Mouse (Mus musculus) CD4-positive, CD25-positive, alpha-beta regulatory T cell, adult 2 months (primary cell): Measurements from ENCODE around the gene Kcns3.

ENCODE experiments used
- DNase-seq: peaks from one replicate; pipeline ENCODE4 v3.0.0-alpha.2; 2012; ENCODE audit warnings: low read depth, low spot score

The Kcns3 gene

DNA sequence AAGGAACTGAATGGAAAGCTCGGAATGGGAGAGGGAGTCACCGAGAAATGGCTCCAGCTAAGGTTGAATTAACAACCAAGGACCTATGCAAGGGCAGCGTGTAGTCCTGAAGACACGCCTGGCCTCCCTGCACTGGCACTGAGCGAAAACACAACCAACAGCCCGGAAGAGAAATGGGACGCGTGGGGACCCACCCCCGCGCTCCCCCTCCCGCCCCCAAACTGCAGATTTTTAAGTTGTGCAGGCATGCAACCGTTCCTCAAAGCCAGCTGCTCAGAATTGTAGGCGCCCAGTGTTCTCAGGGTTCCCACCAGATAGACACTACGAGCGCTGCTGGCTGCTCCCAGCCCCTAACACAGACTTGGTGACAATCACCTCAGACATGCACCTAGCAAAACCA, at the start of gene Kcns3:
Gene Kcns3 (minus strand): TSS at position 42 of the 400 bp plus-strand sequence.
- DNase-seq, result no peak

DNA sequence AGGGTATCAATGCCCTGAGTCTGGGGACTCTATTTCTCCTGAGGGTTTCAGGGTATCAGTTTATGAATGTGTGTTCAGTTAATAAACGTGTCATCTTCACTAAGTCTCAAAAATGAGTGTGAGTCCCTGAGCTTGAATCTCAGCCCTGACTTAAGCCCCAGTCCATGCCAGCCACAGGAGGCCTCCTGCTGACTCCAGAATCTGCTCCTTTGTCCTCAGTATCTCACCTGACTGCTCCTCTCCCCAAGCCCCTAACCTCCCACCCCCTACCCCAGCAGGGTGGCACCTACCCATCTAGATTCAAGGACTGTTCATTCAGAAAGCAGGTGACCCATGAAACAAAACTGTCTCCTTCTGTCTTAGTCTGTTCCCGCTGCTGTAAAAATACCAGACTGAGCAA, 47.7 kb upstream of the Kcns3 start:
- no peak for DNase-seq

DNA sequence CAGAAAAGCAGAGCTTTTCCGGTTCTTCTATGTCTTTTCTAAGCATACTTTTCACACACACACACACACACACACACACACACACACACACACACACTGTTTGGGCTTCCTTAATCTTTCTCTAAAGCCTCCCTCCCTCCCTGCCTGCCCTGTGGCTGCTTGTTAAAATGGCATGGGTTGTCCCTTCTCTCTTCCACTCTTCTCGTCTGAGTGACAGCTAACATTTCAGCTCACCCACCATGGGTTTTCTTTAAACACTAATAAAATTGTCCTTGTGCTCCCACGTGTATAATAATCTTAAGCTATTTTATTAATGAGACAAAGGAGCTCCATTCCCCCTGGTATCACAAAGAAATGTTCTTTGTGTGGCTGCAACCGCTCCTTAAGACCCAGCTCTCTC, 47.2 kb upstream of the Kcns3 start:
- DNase-seq, result peak; percentile 45

DNA sequence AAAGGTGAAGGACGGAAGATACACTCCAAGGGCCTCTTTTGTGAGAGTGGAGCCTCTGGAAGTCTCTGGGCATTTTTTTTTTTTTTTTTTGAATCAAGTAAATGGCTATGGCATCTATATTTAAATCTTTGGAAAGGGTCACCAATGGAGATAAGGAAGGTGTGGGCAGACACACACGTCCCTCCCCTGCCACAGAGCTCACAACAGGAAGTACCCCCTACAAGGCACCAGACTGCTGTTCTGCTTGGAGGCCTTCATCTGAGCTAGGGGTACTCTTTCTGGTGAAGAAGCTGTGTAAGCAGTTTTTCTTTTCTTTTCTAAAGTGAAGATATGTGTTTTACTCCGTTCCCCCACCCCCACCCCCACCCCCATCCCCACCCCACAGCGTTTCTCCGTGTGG, 46.0 kb upstream of the Kcns3 start:
- DNase-seq, result peak; percentile 31

DNA sequence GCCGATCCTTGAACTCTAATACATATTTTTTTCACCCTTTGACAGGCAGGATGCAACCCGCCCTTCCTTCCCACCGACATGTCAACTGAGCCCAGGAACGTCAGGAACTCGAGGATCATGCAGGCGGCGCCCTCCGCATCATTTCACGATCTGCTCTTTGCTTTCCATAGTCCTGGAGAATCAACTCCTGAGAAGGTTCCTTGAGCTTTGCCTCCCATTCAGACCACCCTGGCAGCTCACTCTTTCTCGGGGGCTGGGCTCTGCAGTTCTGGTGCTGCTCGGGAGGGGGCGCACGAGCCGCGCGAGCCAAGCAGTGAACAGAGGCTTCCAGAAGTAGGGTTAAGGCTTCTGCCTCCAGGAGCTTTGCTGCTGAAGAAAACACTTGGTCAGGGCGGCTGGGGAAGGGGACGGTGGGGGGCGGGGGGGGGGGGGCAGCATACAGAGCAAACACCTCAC, 45.3 kb upstream of the Kcns3 start:
- peak; percentile 87 for DNase-seq

DNA sequence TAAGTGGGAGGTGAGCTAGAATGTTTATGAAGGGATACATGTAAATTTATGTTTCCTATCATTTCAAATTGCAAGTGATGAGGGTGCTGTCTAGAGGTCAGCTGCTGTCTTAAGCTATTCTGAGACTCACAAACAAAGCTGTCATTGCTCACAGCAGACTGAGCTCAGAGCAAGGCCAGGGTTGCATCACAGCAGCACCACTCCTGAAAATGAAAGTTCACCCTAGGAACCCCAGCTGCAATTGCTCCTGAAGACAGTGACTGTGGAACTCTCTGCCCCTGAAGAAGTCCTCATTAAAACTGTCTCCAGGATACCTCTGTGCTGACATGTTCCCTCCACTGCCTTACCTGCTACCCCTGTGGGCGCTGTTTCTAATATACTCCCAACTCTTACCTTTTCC, 44.2 kb upstream of the Kcns3 start:
- DNase-seq, result no peak

DNA sequence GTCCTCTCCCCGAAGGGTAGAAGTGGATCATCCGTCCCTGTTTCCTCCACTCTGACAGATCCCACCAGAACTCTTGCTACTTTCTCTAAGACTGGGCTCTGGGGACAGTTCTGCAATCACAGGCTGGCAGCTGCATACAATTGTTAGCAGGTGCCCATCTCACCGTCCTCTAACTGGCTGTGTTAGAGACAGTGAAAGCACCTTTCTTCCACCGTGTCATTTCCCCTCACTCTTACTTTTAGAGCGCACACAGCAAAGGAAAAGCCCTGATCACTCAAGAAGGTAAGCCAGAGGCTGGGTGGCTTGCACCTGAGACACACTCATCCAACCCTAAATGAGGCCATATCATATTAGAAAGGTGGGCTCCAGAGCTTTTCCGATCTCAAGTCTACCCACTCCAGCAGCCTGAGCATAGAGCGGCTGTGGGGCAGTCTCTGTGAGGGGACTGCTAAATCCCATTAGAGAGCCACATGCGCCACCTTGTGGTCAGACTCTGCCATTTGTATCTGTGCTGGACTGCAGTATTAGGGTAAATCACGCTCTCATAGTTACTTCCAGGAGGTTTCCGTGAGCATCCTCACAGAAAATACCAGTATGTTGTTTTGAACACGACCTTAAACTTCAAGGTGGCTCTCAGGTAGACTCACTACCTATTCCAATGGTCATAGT, 27.8 kb upstream of the Kcns3 start:
- DNase-seq, result peak; percentile 84

DNA sequence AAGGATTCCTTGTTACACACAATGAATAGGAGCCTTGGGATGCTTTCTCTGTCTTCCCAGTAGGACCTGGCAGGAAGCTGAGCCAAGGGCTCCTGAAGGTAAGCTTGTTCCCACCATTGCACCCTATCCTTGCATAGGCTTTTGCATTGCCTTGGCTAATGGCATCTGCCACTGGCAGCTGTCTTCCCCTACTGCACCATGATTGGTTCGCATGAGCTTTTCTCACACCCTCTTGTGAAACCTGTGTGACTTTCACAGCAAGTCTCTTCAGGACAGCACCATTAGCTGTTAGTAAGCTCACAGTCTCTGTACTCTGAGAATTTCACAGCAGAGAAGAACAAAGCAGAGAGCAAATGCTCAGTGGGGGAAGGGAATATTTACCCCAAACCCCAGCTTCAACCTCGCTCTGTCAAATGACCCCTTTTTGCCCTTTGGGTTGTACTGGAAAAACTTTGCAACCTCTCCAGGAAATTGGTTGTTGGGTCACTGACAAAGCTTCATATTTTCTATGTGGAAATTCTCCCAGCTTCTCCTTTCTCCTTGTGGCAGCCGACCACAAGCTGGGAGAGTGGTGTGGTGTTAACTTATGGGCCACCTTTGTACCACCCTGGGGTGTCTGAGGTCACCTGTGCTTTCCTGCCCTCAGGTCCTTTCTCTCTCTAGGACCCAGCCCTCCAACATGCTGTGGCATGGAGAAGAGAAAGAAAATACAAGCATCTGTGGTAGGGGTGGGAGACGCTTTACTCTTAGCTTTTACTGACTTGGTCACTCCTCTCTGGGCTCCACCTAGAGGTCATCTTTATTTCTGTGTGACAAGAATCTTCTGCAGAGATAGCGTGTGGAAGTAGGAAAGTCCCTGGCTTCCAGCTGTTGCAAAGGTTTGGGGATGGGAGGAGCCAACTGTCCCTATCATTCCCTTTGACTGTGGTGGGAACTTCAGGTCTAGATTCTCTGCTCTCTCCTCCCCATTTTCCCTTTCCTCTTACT, 26.8 kb upstream of the Kcns3 start:
- DNase-seq, result no peak

DNA sequence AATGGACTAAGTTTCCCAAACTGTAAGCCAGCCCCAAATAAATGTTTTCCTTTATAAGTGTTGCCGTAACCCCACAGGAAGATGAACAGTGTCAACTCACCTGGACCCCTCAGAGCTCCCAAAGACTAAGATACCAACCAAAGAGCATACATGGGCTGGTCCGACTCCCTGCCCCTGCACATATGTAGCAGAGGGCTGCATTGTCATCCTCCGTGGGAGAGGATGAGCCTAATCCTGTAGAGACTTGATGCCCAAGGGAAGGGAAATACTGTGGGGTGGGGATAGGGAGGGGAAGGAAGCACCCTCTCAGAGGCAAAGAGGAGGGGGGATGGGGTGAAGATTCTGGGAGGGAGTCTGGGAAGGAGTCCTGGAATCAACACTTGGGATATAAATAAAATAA, 7.8 kb upstream of the Kcns3 start:
- DNase-seq, result no peak

DNA sequence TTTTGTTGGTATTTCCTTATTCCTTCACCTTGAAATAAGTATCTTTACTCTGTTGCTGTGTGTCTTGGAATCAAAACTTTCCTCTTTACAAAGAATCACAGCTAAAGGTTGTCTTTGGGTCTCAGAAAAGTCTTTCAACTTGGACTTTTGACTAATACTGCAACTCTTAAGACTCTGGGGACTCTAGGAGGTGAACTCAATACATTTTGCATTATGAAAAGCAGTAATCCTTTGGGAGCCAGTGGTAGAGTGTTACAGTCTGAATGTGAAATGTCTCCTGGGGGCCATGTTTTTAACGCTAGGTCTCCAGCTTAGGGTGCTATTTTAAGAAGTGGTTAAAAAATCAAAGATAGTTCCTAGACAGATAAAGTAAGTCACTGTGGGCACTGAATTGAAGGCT, 4.3 kb upstream of the Kcns3 start:
- DNase-seq, result no peak

DNA sequence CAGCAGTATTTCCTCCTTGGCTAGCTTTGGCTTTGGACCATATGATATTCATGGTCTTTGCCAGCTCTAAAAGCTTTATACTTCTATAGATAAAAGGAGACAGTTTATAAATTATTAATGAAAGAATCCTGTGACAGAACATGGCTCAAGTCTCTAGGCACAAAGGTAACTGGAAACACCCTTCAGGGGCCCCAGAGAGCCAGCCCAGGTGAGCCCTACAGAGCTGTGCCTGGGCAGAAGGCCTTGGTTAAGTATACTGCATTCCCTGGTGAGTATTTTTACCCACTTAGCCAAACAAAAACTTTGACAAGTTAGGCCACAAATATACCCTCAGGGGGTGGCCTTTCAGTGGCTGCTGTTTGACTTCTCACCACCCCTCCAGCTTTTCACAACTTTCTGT, 2.7 kb upstream of the Kcns3 start:
- no peak for DNase-seq

DNA sequence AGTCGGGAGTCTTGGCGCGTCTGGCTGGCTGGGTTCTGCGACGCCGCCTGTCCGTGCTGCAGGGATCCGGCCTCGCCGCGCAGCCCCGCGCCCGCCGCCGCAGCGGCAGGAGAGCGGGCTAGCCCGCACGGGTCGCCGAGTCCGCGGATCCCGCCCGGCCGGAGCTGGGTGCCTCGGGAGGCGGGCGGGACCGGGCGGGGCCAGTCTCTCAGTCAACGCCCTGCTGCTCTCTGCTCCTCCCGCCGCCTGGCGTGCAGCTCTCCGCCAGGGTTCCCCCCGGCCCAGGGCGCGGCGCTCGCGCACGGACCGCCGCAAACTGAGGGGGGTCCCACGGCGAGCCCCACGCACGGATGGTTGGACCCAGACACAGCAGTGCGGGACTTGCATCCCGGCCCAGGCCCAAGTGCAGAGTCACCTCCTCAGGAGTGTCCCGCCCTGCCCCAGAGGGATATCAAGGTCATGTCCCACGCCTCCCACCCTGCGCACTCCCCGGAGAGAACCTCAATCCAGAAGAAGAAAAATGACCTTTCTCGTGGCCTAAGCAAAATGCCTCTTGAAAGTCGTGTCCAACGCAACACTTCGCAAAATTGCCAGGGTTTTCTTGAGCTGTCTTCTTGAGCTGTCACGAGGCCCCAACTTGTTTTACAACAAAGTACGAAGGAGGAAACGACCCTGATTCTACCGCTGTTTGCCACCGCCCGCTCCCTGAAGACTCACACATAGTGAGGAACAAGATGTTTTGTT, 492 bp downstream of the Kcns3 start:
- no peak for DNase-seq

DNA sequence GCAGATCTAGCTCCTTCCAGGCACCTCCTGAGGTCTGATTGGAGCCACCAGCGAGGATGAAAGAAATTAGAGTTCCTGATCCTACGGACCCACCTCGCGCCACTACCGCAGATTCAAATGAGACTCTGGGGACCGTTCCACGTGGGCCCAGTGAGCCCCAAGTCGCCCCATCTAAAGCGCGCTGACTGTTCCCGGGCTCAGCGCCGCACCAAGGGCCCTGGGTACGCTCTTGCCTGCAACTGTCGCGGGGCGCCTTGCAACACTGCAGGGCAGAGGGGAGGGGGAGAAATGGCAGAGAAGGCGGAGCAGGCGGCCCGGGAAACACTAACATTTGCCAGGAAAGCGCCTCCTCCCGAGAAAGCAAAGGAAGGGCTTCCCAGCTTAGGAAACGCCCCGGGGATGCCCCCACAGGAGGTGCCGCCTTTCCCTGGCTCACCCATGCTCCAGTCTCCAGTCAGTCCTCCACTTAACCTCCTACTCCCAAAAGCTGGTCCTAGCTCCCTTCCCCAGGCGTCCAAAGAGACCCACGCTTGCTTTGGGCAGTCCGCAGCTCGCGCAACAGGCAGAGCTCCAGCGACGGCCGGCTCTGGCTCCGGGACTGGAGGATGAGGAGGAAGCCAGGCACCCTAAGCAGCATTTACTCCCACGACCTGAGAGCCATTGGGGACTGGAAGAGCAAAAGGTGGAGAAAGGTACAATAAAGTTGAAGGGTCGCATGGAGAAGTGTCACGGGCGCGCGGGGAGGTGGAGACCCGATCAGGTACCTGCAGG, 1.2 kb downstream of the Kcns3 start:
- DNase-seq, result no peak

DNA sequence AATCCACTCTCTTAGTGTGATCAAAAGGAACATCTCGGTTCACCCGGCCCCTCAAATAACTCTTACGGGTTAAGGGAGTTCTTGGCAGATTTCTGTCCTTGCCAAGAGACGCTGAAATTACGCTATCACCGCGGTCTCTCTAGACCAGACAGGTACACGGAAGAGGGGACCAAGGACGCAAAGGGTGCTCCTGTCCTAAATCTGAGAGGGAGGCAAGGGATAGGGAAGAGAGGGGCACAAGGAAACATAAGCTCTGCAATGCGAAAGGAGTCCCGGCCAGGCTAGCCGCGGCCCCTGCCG, 1.8 kb downstream of the Kcns3 start:
- DNase-seq, result no peak

DNA sequence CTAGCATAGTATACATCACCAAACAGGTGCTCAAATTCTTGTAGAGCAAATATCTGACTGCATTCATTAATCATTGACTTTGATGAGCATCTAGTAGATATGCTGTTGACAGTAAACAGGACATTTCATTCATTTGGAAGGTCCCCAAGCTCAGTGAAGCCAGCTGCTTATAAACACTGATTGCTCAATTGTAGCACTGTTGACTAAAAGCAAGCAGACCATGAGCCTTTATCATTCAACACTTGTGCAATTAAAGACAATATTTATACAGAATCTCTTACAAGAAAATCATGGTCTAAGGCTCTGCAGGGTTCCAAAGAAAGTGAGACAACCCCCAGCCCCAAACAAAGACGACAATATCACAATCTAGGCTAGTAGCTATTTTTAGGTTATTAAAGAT, 6.0 kb downstream of the Kcns3 start:
- DNase-seq, result no peak

DNA sequence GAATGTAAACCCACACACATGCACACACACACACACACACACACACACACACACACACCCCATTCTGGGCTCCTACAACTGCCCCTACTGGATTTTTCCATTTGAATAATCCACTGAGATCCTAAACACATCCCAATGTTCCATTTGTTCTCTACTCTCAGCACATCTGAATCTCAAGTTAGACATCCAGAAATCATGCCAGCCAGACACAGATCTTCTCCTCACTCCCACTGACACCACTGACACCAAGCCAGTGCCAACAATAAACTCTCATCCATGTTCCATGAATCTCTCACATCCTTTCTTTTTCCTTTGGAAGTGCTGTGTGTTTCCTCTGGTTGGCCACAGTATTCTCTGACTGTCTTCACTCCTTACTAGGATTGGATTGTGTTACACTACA, 18.4 kb downstream of the Kcns3 start:
- no peak for DNase-seq

DNA sequence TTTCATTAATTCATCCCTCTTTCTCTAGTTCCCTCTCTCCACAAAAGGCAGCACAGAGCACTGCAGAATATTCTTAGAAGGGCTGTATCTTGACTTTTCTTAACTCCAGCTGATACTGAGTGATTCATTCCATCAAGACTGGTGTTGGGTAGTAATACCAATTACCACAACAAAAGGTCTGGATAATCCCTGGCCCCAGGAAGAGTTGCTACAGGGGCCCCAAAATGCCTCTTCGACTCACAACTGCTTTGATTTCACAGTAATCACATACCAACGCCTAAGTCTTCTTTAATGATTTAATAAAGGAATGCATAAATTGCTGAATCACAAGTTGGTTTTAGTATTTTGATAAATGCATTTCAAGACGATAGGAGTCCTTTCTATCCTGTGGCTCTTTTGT, 21.7 kb downstream of the Kcns3 start:
- DNase-seq, result no peak

DNA sequence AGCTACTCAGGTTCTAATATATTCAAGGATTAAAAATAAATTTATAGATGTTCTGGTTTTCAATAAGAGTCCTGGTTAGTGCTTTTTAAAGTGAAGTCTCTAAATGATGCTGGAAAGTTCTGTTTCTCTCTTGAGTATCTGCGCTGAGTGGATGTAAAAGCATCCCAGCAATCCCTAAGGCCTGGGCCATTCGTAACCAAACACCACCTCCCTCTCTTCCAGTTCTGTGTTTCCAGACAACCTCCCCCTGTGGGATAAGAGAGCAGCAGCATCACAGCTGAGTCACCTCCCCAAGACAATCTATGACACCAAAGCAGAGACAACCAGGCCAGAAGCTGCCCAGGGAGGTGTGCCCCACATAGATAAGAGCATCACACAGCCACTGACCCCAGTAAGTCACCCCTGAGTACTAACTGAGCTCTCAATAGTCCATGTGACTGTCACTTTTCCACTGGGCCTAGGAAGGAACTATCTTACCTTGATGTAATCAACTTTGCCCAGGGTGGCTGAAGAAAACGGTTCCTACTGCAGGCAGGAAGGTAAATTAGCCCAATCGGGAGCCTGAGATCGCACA, 24.6 kb downstream of the Kcns3 start:
- DNase-seq, result no peak

DNA sequence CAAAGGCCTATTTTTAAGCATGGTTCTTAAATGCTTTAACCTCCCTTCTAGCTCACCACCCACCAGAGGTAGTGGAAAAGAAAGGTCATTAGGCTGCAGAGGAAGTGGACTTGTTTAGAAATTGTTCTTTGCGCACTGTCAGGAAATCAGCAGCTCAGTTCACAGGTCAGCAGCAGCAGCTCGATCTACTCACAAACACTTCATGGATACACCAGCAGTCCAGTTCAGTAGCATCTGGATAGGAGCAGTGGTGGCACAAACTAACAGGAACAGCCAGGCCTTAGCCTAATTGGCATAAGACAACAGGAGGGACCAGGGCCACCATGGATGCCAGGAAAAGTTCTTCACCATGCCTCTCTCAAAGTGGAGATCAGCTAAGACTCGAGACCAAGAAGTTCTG, 49.3 kb downstream of the Kcns3 start:
- no peak for DNase-seq

DNA sequence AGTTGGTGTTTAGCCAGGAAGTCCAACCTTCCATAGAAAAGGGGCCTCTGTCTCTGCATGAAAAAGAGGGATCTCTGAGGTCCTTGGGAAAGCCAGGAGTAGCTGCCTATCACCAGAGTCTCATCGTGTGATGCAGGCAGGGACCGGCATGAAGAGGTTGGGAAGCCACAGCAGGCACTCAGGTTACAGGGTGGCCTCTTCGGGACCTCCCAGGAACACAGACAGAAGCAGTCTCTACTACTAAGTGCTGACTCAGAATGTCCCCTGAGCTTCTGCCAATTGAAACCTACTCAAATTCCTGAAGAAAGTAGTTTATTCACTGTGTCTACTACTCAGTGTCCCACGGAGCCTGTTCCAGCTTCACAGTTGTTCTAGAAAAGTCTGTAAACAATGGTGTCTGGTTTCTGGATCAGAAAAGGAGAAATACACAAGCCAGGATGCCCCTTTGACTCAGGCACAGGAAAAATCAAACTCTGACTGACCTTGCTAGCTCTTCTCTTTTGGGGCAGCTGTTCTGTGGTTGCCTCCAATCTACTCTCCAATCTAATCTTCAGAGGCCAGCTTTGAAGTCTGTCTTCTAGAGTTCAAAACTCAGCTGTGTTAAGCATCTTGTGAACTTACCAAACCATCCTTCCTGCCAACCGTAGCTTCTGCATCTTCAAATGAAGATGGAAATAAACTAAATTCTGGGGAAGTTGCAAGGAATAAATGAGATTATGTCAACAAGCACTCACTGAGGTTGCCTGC, 62.1 kb downstream of the Kcns3 start:
- DNase-seq, result no peak

DNA sequence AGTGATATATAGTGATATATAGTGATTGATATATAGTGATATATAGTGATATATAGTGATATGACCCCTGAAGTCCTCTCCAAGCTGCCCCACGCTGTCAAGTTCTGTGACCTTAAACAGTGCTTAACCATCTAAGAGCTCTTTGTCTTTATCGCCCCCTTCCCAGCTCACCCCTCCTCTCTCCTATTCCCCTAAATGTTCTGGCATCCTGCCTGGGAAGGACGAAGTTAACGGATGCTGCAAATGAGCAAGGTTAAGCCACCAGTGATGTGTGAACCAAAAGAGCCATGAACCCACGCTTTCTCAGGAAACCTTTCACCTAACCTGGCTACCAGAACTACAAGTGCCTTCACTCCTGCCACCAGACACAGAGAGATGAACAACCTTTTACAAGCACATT, 64.0 kb downstream of the Kcns3 start:
- no peak for DNase-seq
